Mouse (Mus musculus): ENCODE measurements around the gene Prkg1. TPM values are rescaled to one million over a fixed set of nuclear protein-coding genes. Genes with fewer than 3 reads are reported as not detected.

Prkg1 gene
- total RNA-seq, 2 experiments from 2014 or later = not detected

GRCm38 (mm10) chr19:30948202-30948601, 816.6 kb downstream of the Prkg1 start:
- ATAC-seq (replicated peaks; ENCODE audit: low FRiP score, poor library complexity, severe bottlenecking) = no peak

- ATAC-seq (replicated peaks; ENCODE audit: low FRiP score, poor library complexity, severe bottlenecking) = no peak
Measured at GRCm38 (mm10) chr19:30942369-30942992, 822.4 kb downstream of the Prkg1 start.

- no peak for ATAC-seq (replicated peaks; ENCODE audit: low FRiP score, poor library complexity, severe bottlenecking)
Measured at GRCm38 (mm10) chr19:30938058-30938457, 826.8 kb downstream of the Prkg1 start.

GRCm38 (mm10) chr19:30931469-30932192, 833.2 kb downstream of the Prkg1 start:
- no peak for ATAC-seq (replicated peaks; ENCODE audit: low FRiP score, poor library complexity, severe bottlenecking)

GRCm38 (mm10) chr19:30924032-30924431, 840.8 kb downstream of the Prkg1 start:
- ATAC-seq (replicated peaks; ENCODE audit: low FRiP score, poor library complexity, severe bottlenecking) = no peak

- no peak for ATAC-seq (replicated peaks; ENCODE audit: low FRiP score, poor library complexity, severe bottlenecking)
Measured at GRCm38 (mm10) chr19:30902290-30902689, 862.5 kb downstream of the Prkg1 start.

- no peak for ATAC-seq (replicated peaks; ENCODE audit: low FRiP score, poor library complexity, severe bottlenecking)
Measured at GRCm38 (mm10) chr19:30901025-30901424, 863.8 kb downstream of the Prkg1 start.

GRCm38 (mm10) chr19:30890377-30890776, 874.5 kb downstream of the Prkg1 start:
- no peak for ATAC-seq (replicated peaks; ENCODE audit: low FRiP score, poor library complexity, severe bottlenecking)

- no peak for ATAC-seq (replicated peaks; ENCODE audit: low FRiP score, poor library complexity, severe bottlenecking)
Measured at GRCm38 (mm10) chr19:30889851-30890250, 875.0 kb downstream of the Prkg1 start.

- no peak for ATAC-seq (replicated peaks; ENCODE audit: low FRiP score, poor library complexity, severe bottlenecking)
Measured at GRCm38 (mm10) chr19:30861441-30861840, 903.4 kb downstream of the Prkg1 start.

- no peak for ATAC-seq (replicated peaks; ENCODE audit: low FRiP score, poor library complexity, severe bottlenecking)
Measured at GRCm38 (mm10) chr19:30851023-30851422, 913.8 kb downstream of the Prkg1 start.

GRCm38 (mm10) chr19:30844916-30845315, 919.9 kb downstream of the Prkg1 start:
- no peak for ATAC-seq (replicated peaks; ENCODE audit: low FRiP score, poor library complexity, severe bottlenecking)

GRCm38 (mm10) chr19:30843637-30844036, 921.2 kb downstream of the Prkg1 start:
- no peak for ATAC-seq (replicated peaks; ENCODE audit: low FRiP score, poor library complexity, severe bottlenecking)

GRCm38 (mm10) chr19:30843052-30843564, 921.7 kb downstream of the Prkg1 start:
- ATAC-seq (replicated peaks; ENCODE audit: low FRiP score, poor library complexity, severe bottlenecking) = no peak

GRCm38 (mm10) chr19:30842640-30843039, 922.2 kb downstream of the Prkg1 start:
- ATAC-seq (replicated peaks; ENCODE audit: low FRiP score, poor library complexity, severe bottlenecking) = no peak

GRCm38 (mm10) chr19:30833045-30833651, 931.7 kb downstream of the Prkg1 start:
- no peak for ATAC-seq (replicated peaks; ENCODE audit: low FRiP score, poor library complexity, severe bottlenecking)

- no peak for ATAC-seq (replicated peaks; ENCODE audit: low FRiP score, poor library complexity, severe bottlenecking)
Measured at GRCm38 (mm10) chr19:30829231-30829775, 935.5 kb downstream of the Prkg1 start.

GRCm38 (mm10) chr19:30827820-30828219, 937.0 kb downstream of the Prkg1 start:
- ATAC-seq (replicated peaks; ENCODE audit: low FRiP score, poor library complexity, severe bottlenecking) = no peak

GRCm38 (mm10) chr19:30826106-30826505, 938.7 kb downstream of the Prkg1 start:
- ATAC-seq (replicated peaks; ENCODE audit: low FRiP score, poor library complexity, severe bottlenecking) = no peak

- ATAC-seq (replicated peaks; ENCODE audit: low FRiP score, poor library complexity, severe bottlenecking) = no peak
Measured at GRCm38 (mm10) chr19:30815661-30816060, 949.2 kb downstream of the Prkg1 start.

GRCm38 (mm10) chr19:30806265-30806664, 958.6 kb downstream of the Prkg1 start:
- no peak for ATAC-seq (replicated peaks; ENCODE audit: low FRiP score, poor library complexity, severe bottlenecking)
